Mouse (Mus musculus): ENCODE results near the gene Tmem89. TPM values are rescaled to one million over a fixed set of nuclear protein-coding genes. Genes with fewer than 3 reads are reported as not detected.

The Tmem89 gene
- polyA plus RNA-seq, 1 experiment from 2014 or later: 0.48 TPM

DNA sequence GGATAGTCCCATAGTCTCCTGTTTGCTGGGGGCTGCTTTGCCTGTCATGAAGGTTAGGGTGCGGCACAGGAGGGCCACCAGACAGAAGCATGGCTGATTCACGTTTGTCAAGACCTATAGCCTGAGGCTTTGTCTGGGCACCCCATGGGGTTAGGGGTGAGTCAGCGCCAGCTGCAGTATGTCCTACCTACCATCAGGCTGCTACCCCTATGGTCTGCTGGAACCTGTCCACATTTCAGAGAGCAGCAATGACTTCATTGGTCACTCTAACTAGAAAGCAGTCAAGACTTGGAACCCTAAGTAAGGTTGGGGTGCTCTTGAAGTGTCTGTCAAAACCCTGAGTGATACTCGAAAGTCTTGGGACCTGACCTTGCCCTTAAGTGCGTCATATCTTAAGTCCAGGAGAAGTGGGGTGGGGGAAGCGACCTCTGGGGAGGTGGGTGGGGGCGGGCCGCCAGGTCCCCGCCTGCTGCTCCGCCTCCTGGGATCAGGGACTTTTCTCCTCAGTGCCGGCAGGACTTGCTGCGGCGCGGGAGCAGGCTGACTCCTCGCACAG lies 38.7 kb downstream of the Tmem89 start, which contains the start of gene Col7a1:
Col7a1 (plus strand) TSS at position 506 of the 556 bp plus-strand sequence.
- no peak within 1 kb of the TSS for H3K9ac ChIP-seq (replicated peaks; ENCODE audit: low read depth)
- no peaks in the 10 kb centered on the region for H3K4me1 ChIP-seq (ENCODE audit: insufficient read depth, low read depth, low read length)
- WGBS: 10% methylated on average over 15 of the region's 15 CpGs
- H3K4me2 ChIP-seq (replicated peaks; ENCODE audit: low read depth, low read length): peak within 1 kb of the TSS; percentile 46
- no peaks in the 10 kb centered on the region for H3K9me3 ChIP-seq (ENCODE audit: low read length)
- ATAC-seq (peak; percentile 45), DNase-seq (ENCODE audit: low spot score) (peak; percentile 58)
- H3K27me3 ChIP-seq (replicated peaks; ENCODE audit: insufficient read depth, low read length): no peaks in the 10 kb centered on the region
- no peak within 1 kb of the TSS for H3K27ac ChIP-seq (ENCODE audit: low read length)
- no peak within 1 kb of the TSS for H3K4me3 ChIP-seq (ENCODE audit: low read depth, low read length)
- peaks cover 12% of the 10 kb centered on the region; the same call in 1 of the 2 replicates for H3K36me3 ChIP-seq (ENCODE audit: insufficient read depth, low read length)
- TF ChIP-seq EP300 (IDR thresholded peaks at IDR 0.05): no peak
- no peak for TF ChIP-seq CTCF (IDR thresholded peaks at IDR 0.05)

DNA sequence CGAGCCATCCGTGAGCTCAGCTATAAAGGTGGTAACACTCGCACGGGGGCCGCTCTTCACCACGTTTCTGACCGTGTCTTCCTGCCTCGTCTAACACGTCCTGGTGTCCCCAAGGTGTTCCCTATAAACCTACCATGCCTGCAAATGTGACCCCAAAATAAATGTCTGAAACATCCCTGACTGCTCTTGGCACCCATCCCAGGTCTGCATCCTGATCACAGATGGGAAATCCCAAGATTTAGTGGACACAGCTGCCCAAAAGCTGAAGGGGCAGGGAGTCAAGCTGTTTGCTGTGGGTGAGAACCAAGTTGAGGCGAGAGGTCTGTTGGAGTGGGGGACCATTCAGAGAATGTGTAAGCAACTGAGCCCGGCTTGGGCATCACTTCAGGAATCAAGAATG lies 40.8 kb downstream of the Tmem89 start:
- H3K27me3 ChIP-seq (replicated peaks; ENCODE audit: insufficient read depth, low read length): no peaks in the 10 kb centered on the region
- H3K9me3 ChIP-seq (ENCODE audit: low read length): no peaks in the 10 kb centered on the region
- DNase-seq (ENCODE audit: low spot score): no peak
- H3K4me1 ChIP-seq (ENCODE audit: insufficient read depth, low read depth, low read length): no peaks in the 10 kb centered on the region
- no peak overlapping the region for H3K4me2 ChIP-seq (replicated peaks; ENCODE audit: low read depth, low read length)
- no peak overlapping the region for H3K27ac ChIP-seq (ENCODE audit: low read length)
- ATAC-seq: no peak
- H3K9ac ChIP-seq (replicated peaks; ENCODE audit: low read depth): no peak overlapping the region
- H3K36me3 ChIP-seq (ENCODE audit: insufficient read depth, low read length): peaks cover 2% of the 10 kb centered on the region; the same call in 1 of the 2 replicates
- TF ChIP-seq CTCF (IDR thresholded peaks at IDR 0.05) (no peak), EP300 (IDR thresholded peaks at IDR 0.05) (no peak)
- 85% methylated on average over 11 of the region's 11 CpGs for WGBS
- no peak overlapping the region for H3K4me3 ChIP-seq (ENCODE audit: low read depth, low read length)

DNA sequence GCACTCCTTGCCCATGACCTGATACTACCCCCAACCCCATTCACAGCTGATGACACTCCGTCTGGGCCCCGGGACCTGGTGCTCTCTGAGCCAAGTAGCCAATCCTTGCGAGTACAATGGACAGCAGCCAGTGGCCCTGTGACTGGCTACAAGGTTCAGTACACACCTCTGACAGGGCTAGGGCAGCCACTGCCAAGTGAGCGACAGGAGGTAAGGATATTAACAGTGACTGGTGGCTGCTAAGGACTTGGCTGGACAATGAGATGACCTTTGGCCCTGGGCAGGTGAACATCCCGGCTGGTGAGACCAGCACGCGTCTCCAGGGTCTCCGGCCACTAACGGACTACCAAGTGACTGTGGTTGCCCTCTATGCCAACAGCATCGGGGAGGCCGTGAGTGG lies 41.4 kb downstream of the Tmem89 start:
- no peak overlapping the region for H3K27ac ChIP-seq (ENCODE audit: low read length)
- no peak overlapping the region for H3K9ac ChIP-seq (replicated peaks; ENCODE audit: low read depth)
- H3K27me3 ChIP-seq (replicated peaks; ENCODE audit: insufficient read depth, low read length): no peaks in the 10 kb centered on the region
- no peak overlapping the region for H3K4me2 ChIP-seq (replicated peaks; ENCODE audit: low read depth, low read length)
- H3K9me3 ChIP-seq (ENCODE audit: low read length): no peaks in the 10 kb centered on the region
- no peak overlapping the region for H3K4me3 ChIP-seq (ENCODE audit: low read depth, low read length)
- DNase-seq (ENCODE audit: low spot score) (no peak), ATAC-seq (no peak)
- WGBS: 83% methylated on average over 11 of the region's 11 CpGs
- no peak for TF ChIP-seq CTCF (IDR thresholded peaks at IDR 0.05)
- no peak for TF ChIP-seq EP300 (IDR thresholded peaks at IDR 0.05)
- H3K4me1 ChIP-seq (ENCODE audit: insufficient read depth, low read depth, low read length): no peaks in the 10 kb centered on the region
- H3K36me3 ChIP-seq (ENCODE audit: insufficient read depth, low read length): no peaks in the 10 kb centered on the region

DNA sequence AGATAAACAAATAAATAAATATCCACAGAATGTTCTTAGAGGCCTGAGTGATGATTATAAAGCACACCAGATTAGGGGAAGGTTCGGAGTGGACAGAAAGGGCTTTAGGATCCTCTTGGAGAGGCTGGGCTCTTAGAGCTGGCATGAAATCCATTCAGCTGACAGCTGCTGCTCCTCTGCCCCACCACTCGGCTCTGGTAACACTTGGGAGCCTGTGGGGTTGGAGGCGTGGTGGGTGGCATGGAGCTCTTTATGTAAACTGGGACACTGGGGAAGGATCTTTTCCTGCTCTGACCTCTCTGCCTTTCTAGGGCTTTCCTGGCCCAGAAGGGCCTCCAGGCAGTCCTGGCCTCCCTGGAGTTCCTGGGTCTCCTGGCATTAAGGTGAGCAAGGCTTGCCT lies 49.2 kb downstream of the Tmem89 start:
- DNase-seq (ENCODE audit: low spot score): no peak
- H3K27me3 ChIP-seq (replicated peaks; ENCODE audit: insufficient read depth, low read length): no peaks in the 10 kb centered on the region
- no peak overlapping the region for H3K27ac ChIP-seq (ENCODE audit: low read length)
- H3K4me2 ChIP-seq (replicated peaks; ENCODE audit: low read depth, low read length): no peak overlapping the region
- no peak overlapping the region for H3K9ac ChIP-seq (replicated peaks; ENCODE audit: low read depth)
- no peaks in the 10 kb centered on the region for H3K9me3 ChIP-seq (ENCODE audit: low read length)
- TF ChIP-seq EP300 (IDR thresholded peaks at IDR 0.05) (no peak), CTCF (IDR thresholded peaks at IDR 0.05) (no peak)
- WGBS: 63% methylated on average over 3 of the region's 3 CpGs
- no peaks in the 10 kb centered on the region for H3K36me3 ChIP-seq (ENCODE audit: insufficient read depth, low read length)
- no peak overlapping the region for H3K4me3 ChIP-seq (ENCODE audit: low read depth, low read length)
- no peaks in the 10 kb centered on the region for H3K4me1 ChIP-seq (ENCODE audit: insufficient read depth, low read depth, low read length)
- no peak for ATAC-seq

DNA sequence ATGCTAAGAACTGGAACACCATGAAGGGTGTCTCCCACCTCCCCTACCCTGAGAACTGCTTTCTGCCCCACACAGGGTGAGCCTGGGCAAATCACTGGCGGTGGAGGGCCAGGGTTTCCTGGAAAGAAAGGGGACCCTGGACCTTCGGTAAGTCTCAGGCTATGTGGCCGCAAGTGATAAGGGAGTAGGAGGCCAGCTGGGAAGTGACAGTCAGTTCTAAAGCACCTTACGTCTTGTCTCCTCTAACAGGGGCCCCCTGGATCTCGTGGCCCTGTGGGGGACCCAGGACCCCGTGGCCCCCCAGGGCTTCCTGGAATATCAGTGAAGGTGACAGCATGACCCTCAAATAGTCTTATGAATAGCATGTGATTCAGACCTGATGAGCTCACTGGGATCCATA lies 49.9 kb downstream of the Tmem89 start:
- ATAC-seq: no peak
- no peak for DNase-seq (ENCODE audit: low spot score)
- Histone ChIP-seq H3K36me3 (ENCODE audit: insufficient read depth, low read length) (no peaks in the 10 kb centered on the region), H3K4me2 (replicated peaks; ENCODE audit: low read depth, low read length) (no peak overlapping the region), H3K4me3 (ENCODE audit: low read depth, low read length) (no peak overlapping the region), H3K27me3 (replicated peaks; ENCODE audit: insufficient read depth, low read length) (no peaks in the 10 kb centered on the region), H3K9me3 (ENCODE audit: low read length) (no peaks in the 10 kb centered on the region), H3K9ac (replicated peaks; ENCODE audit: low read depth) (no peak overlapping the region), H3K4me1 (ENCODE audit: insufficient read depth, low read depth, low read length) (no peaks in the 10 kb centered on the region), H3K27ac (ENCODE audit: low read length) (no peak overlapping the region)
- TF ChIP-seq EP300 (IDR thresholded peaks at IDR 0.05) (no peak), CTCF (IDR thresholded peaks at IDR 0.05) (no peak)
- 73% methylated on average over 6 of the region's 6 CpGs for WGBS

Other genes with a start within 250 kb of the Tmem89 start
- 16.4 and 17.8 TPM in 2 replicates for gene Prkar2a, start 225.3 kb upstream of the Tmem89 start, polyA plus RNA-seq (2015; fragmentation: Nextera tagmentation; extraction: Ambion mirVana)
- 40.4 and 48.1 TPM in 2 replicates for gene Ip6k2, start 130.8 kb upstream of the Tmem89 start, polyA plus RNA-seq (2015; fragmentation: Nextera tagmentation; extraction: Ambion mirVana)
- gene Nckipsd, start 106.3 kb upstream of the Tmem89 start, polyA plus RNA-seq (2015; fragmentation: Nextera tagmentation; extraction: Ambion mirVana): 10.9 and 14.2 TPM in 2 replicates
- 0.08 and 0.17 TPM in 2 replicates for gene Celsr3, start 88.3 kb upstream of the Tmem89 start, polyA plus RNA-seq (2015; fragmentation: Nextera tagmentation; extraction: Ambion mirVana)
- gene Slc26a6, start 61.3 kb upstream of the Tmem89 start, polyA plus RNA-seq (2015; fragmentation: Nextera tagmentation; extraction: Ambion mirVana): 8.3 and 9.7 TPM in 2 replicates
- 269 and 290 TPM in 2 replicates for gene Uqcrc1, start 22.0 kb downstream of the Tmem89 start, polyA plus RNA-seq (2015; fragmentation: Nextera tagmentation; extraction: Ambion mirVana)
- 2.5 and 2.9 TPM in 2 replicates for gene Col7a1, start 39.0 kb downstream of the Tmem89 start, polyA plus RNA-seq (2015; fragmentation: Nextera tagmentation; extraction: Ambion mirVana)
- not detected in 2 replicates for gene Ucn2, start 71.4 kb downstream of the Tmem89 start, polyA plus RNA-seq (2015; fragmentation: Nextera tagmentation; extraction: Ambion mirVana)
- gene Pfkfb4, start 77.2 kb downstream of the Tmem89 start, polyA plus RNA-seq (2015; fragmentation: Nextera tagmentation; extraction: Ambion mirVana): 22.0 and 22.8 TPM in 2 replicates
- gene Shisa5, start 123.9 kb downstream of the Tmem89 start, polyA plus RNA-seq (2015; fragmentation: Nextera tagmentation; extraction: Ambion mirVana): 194 and 216 TPM in 2 replicates
- gene Trex1, start 145.1 kb downstream of the Tmem89 start, polyA plus RNA-seq (2015; fragmentation: Nextera tagmentation; extraction: Ambion mirVana): 19.3 and 20.9 TPM in 2 replicates
- gene Atrip, start 159.5 kb downstream of the Tmem89 start, polyA plus RNA-seq (2015; fragmentation: Nextera tagmentation; extraction: Ambion mirVana): 11.4 and 12.6 TPM in 2 replicates
- gene Ccdc51, start 167.9 kb downstream of the Tmem89 start, polyA plus RNA-seq (2015; fragmentation: Nextera tagmentation; extraction: Ambion mirVana): 6.8 and 7.2 TPM in 2 replicates
- 375 and 393 TPM in 2 replicates for gene Tma7, start 168.0 kb downstream of the Tmem89 start, polyA plus RNA-seq (2015; fragmentation: Nextera tagmentation; extraction: Ambion mirVana)
- gene Plxnb1, start 180.8 kb downstream of the Tmem89 start, polyA plus RNA-seq (2015; fragmentation: Nextera tagmentation; extraction: Ambion mirVana): 8.8 and 10.0 TPM in 2 replicates
- gene Fbxw21, start 247.4 kb downstream of the Tmem89 start, polyA plus RNA-seq (2015; fragmentation: Nextera tagmentation; extraction: Ambion mirVana): not detected in 2 replicates

All from lung, postnatal 0 days (tissue).